Mouse (Mus musculus) adrenal gland, adult (tissue): Measurements from ENCODE around the gene Nos1ap.
A peak's percentile ranks its signal among the peaks of the same experiment; 100 is the strongest.

Experiments used
- DNase-seq, 2 experiments: peaks; one replicate each; pipeline ENCODE4 v3.0.0; 2022 to 2023; ENCODE audit warnings: low spot score in 1 of 2; ENCODE audit not compliant: inconsistent age in 2 of 2

Nos1ap gene

DNA sequence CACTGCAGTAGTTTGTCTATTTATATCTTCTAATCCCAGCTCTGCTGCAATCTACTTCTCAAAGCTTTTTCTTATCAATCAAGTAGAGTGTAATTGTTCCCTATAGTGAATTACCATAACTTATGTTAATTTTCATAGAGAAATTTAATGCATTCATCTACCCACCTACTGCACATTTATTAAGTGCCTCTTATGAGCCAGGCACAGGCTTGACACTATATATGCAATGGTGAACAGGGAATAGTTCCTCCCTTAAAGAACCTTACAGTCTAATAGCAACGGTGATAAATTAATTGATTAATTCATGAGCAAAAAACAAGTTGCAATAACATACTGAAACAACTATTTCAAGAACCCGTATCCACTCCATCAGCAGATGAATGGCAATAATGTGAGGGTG, 215.9 kb downstream of the Nos1ap start:
- DNase-seq = no peak

DNA sequence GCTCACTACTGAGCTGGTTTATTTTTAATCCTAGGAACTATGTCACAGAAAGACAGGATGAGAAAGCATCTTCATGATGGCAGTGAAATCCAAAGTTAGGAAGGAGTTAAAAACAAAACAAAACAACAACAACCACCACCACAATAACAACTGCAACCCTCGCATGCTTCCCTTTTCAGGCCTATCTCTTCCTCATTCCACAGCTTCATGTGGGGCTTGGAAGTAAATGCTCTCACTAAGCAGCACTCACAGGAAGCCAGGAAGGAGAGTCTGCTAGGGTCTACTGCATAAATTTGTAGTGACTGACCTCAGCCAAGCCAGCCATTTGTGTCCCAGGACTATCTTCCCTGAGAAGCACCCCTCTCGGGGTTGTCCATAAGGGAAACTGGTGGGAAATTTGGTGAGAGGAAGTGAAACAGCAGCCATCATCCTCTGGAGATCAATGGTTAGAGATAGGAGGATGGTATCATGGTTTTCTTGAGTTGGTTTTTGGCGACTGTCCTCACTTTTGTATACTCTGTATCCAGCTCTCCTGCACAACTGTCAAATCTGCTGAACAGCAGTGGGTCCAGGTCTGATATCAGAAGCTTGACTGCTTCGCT, 218.4 kb downstream of the Nos1ap start:
- DNase-seq = no peak

DNA sequence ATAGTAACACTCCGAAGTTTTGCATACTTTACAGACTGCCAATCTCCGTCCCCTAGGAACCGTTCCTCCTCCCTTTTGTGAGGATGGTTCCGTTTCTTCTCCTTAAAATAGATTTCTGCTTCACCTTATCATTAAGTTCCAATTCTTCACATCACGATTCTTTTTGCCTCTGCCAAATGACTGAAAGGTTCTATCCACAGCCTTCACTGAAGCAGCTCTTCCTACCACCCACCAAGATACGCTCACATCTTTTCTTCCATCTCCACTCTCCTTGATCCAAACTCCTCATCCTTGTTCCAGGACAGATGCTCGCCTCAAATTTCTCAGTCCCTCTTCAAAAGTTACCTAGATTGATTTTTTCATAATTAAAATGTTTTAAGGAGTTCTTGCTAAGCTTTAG, 220.8 kb downstream of the Nos1ap start:
- no peak for DNase-seq

DNA sequence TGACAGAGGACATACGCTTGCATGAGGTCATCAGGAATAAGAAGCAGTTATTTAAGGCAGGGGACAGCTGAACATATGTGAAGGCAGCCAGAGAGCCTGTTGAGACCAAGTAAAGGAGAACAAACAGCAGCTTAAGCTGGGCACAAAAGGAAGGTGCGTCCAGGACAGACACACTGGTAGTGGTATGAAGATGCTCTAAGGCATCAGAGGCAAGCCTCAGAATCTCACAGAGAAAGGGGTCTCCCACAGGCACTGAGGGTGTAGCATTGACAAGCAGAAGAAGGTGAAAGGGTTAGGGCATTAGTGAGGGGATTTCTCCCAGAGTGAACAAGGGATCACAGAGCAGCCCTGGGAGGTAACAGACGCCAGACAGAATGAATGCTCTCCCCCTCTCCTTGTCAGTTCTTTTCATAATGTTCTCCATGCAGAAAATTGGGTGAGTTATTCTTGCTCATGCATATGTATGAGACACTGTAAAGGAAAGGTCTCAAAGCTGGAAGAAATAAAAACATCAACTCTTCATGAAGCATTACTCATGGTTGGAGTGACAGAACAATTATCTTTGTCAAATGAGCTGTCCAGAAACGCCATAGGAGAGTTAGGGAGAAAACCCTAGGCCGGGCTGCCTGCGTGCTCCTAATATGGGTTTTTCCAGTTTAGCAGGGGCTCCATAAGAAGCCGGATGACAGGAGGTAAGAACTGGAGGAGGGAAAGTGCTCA, 222.5 kb downstream of the Nos1ap start:
- no peak for DNase-seq

DNA sequence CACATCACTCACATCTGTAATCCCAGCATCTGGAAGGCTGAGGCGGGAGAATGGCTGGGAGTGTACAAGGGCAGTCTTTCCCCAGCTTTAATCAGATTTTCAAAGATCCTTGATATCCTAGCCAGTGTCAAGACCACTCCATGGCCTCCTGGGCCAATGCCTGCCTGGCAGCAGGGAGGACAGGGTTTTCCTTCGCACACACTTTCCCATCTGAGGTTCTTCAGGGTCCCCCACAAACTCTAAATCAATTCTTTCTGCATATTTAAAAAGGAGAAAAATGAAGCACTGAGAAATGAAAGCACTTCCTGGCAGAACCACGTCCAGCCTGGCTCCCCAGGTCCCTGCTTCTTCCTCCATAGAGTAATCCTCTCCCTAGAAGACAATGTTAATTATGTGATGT, 225.9 kb downstream of the Nos1ap start:
- no peak for DNase-seq

DNA sequence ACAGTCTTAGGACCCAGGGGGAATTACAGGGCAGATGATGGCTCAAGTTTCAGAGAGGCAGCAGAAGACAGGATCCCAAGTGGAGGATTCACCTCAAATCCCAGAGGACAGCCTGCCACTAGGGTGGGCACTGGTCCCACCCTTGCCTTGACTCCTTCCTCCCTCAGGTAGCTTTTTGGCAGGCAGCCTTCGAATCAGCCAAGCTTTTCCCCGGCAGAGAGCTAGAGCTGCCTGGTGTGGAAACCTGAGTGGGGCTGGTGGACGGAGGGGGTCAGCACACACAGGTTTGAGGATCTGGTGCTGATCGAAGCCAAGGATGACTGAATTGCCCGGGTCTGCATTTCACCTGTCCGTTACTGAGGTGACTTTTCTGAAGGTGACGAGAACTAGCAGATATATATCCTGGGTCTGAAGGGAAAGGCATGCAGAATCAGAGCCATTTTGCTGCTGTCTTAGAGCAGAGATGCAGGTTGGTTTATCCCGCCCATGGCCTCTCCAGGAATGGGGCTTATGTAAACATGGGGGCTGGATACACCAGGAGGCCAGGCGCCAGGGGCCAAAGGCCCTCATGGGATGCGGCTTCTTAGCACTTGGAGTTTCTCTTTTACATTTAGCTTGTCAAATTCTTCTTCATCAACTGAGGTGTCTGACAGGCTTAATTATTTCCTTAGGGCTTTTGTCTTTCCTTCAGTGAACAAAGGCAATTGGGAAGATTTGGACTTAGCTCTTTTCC, 229.3 kb downstream of the Nos1ap start:
- no peak for DNase-seq

DNA sequence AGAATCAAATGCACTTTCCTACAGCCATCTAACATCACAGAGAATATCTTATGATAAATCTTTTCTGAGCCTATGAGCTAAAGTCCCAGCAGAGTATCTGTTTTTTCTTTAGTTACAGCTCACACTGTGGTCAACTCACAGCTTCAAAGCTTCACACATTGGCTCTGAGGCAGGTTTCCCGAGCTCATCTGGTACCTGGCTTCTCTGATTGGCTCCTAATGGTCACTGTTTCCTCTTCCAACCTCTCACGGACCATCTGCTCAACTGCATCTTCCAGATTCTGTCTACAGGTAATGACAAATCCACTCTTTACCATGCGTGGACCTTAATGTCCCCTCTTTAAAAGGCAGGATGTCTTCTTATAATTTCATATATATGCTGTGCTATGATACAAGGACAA, 236.3 kb downstream of the Nos1ap start:
- no peak for DNase-seq

DNA sequence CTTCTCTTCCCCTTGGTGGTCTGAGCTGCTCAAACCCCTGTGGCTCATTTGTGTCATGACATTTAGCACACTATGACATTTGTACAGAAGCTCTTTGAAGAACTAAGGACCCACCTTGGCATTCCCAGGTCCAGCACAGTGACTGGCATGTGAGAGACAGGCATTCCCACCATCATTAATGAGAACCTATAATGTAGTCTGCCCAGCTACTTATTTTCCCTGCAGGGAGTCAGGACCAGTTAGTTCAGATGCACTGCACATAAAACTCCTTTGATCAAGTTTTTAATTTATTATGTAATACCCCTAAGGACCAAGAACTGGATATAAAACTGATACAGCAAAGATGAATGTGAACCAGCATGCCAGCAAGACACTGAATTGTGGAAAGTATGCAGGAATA, 238.6 kb downstream of the Nos1ap start:
- DNase-seq = no peak

DNA sequence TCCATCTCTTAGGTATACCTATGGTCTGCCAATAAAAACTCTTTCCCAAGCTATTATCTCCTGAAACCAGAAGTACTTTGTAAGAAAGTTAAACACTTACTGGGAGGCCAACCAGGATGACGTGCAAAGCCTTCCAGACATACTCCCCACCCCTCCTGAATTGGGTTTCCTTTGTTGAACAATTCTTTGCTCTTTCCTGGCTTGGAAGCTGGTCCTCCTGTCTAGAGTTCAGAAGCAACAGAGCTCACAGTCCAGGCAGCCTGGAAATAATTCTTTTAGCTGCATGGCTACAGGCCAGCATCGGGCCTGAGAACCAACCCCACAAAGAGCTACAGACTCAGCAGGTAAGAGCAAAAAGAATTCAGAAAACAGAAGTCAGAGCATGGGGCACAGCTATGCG, 243.4 kb downstream of the Nos1ap start:
- no peak for DNase-seq

DNA sequence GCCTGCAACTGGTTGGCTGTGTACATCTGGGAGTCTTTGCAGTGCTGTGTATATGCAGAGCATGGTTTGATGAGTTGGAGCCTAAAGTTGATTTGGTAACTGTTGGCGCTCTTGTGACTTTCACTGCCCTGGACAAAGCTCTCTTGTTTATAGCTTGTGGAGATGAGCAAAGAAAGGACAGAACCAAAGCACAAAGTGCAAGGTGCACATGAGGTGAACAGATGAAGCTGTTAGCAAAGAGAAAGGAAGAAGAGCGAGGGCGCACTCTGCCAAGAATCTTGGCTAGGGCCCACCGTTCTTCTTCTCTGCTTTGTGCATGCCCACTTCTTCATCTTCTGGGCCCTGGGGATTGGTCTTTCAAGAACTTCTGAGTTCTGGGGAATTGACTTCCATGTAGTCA, 245.8 kb downstream of the Nos1ap start:
- no peak for DNase-seq

DNA sequence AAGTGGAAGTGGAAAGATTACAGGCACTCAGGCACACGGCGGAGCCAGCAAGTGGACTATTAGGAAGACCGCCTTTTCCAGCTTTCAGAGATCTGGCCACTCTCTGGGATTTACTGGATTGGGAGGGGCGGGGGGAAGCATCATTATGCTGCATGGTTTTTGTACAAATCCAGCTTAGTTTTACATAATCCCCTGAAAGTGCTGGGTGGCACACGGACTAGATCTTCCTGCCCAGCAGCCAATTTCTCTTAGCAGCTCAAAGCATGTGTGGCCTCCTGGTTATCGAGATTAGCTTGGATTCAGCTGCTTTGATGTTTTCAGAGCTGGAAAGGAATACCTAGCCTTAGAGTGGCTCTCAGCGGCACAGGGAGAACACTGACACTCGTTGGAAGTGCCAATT, 246.6 kb downstream of the Nos1ap start:
- DNase-seq = no peak

DNA sequence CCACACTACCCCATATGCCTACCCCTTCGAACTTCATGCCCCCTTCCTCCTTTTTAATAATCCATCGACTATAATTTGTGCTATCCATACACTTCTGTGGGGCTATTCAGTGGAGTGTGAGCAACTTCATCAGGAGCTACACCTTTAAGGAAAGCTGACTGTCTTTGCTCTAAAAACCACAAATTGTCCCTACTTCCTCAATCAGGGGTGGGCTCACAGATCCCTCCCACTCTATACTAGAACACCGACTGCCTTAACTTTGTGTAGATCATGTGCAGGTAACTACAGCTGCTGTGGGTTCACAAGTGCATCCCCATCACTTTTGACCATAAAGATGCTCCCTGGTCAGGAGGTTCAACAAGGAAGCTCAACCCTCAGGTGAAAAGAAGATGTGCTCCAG, 249.7 kb downstream of the Nos1ap start:
- no peak for DNase-seq

DNA sequence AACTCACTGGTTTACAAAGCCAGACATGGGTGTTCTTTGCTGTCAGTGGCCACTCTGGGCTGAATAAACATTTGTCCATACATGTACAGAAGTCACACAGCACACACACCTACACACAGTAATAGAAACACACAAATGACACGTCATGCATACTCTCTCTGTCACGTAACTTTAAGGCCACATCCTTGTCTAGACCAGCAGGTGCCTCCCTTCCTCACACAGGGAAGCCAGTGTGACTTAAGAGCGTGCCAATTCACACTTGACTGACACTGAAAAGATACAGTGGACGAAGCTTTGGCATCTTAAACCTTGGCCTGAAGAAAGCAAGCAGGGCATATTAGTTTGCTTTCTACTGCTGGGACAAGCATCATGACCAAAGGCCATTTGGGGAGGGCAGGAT, 256.9 kb downstream of the Nos1ap start:
- DNase-seq = no peak

DNA sequence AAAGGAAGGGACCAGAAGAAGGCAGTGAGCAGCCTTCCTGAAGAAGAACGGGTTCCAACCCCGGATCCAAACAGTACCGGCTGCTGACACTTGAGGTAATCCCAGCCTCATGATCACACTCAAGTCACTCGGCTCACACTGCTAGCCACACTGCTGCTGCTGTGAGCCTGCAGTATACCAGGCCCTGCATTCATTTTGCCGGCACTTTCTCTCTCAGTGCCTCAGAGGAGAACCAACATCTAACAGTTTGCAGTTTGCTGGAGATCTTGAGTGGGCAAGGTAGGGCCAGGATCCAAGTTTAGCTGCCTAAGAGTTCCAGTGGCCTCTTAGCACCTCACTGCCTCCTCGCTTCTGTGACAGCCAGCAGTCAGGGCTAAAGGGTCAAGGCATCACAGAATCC, 257.7 kb downstream of the Nos1ap start:
- DNase-seq = no peak

DNA sequence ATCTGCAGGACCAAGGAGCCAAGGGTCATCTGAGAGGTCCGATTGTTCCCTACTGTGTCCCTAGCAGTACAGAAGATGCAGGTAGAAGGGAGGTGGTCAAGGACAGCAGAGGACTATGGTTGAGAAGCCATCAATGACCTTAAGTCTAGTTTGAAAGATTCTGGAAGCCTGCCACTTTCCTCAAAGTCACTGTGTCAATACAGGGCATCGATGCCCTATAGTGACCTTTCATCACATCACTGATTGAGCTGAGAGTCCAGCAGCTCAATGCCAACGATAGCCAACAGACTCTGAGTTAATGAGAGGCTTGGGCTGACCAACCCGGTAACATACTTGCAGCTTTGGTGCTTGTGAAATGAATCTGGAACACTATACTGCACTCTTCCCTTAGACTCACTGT, 264.4 kb downstream of the Nos1ap start:
- DNase-seq = no peak

DNA sequence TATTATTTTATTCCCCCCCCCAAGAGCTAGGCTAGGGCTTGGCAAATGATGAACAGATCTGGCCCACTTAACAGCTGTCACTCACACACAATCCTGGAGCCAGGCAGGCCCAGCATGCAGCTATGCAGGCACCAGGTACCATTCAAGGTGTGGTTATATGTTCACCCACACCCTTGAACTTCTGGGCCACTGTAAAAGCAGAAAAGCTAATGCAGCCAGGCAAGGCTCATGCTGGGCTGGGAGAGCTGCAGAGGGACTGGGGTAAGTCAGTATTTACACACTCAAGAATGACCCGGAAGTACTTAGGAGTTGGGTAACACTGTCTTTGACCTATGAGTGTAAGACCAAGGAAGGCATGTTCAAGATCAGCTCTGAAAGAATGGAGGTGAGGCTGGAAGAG, 265.3 kb downstream of the Nos1ap start:
- no peak for DNase-seq

DNA sequence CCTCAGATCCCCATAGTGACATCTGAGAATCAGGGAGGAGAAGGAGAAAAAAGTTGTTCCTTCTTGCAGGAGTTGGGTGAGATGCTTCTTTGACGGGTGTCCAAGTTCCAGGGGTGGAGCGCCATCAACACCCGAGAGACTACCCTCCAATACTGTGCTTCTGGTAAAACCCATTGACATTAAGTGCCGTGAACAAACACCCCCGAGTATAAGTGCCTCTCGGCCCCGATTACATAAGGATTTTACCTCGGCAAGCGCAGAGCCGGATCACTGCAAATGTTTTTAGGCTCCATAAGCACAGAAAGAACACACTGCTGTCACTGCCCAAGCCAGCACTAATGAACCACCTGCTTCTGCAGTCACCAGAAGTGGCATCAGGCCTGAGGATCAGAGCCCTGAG, 266.7 kb downstream of the Nos1ap start:
- no peak for DNase-seq

DNA sequence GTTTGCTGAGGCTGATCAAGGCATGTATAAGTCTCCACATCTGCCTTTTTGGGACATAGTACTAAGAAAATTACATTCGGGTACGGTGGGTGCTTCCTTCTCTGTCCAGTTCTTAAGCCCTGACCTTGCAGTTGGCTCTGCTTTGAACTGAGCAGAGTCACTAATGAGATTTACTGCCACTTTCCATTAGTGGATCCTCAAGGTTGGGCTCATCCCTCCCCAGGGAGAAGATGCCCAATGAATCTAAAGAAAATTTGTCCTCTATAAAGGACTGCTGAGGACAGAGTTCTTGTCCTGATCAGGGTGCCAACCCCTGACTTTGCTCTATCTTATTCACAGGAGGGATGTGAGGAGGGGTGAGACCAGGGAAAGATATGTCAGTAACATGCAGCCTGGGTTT, 267.6 kb downstream of the Nos1ap start:
- DNase-seq = peak; percentile 52 to 77

DNA sequence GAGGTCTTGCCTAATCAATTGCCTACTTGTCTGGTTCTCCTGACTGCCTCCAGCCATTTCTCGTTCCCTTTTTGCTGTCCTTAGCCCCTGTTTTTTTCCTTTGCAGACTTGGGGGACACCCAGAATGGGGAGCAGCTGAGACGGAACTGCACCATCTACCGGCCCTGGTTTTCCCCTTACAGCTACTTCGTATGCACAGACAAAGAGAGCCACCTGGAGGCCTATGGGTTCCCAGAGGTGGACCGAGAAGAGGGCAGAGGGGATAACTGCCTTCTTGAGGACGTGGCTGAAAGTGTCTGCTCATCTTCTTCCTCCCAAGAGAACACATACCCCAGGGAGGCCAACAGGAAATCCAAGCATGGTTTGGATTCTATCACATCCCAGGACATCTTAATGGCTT, 278.2 kb downstream of the Nos1ap start:
- DNase-seq = no peak

DNA sequence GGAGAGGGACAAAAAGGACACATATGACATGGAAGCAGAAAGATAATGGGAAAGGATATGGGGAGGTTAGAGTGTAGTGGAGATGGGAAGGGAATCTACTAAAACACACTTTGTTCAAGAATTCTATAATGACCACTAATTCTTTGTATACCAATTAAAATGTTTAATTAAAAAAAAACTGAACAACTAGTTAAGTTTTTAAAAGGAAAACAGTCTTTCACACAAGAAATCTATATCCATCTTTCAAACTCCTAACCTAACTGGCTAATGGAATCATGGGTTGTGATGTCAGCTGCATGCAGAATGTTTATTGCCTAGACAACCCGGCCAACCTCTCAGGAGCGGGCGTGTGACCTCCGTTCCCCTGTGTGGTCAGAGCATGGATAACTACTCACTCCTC, 281.2 kb downstream of the Nos1ap start, which contains the start of gene Spata46:
Gene Spata46 (plus strand): TSS at position 301 of the 400 bp plus-strand sequence.
- DNase-seq = no peak

DNA sequence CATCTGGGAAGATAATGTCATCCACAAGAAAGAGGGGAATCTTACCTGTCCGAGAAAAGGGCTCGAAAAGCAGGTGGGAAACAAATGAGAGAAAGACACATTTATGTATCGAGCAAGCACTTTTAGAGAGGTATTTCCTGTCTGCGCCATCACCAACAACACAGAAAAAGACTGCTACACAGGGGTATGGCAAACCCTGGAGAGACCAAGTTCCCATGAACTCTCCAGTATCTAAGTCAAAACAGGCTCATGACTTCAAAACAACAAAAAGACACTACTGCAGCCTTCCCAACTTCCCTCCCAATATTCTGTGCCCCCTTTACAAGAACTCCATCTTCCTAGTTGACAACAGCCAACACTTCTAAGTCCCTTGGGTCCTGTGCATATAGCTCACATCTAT, 283.4 kb downstream of the Nos1ap start, which contains the start of gene Gm7694:
Gene Gm7694 (minus strand): TSS at position 101 of the 400 bp plus-strand sequence.
- no peak for DNase-seq

DNA sequence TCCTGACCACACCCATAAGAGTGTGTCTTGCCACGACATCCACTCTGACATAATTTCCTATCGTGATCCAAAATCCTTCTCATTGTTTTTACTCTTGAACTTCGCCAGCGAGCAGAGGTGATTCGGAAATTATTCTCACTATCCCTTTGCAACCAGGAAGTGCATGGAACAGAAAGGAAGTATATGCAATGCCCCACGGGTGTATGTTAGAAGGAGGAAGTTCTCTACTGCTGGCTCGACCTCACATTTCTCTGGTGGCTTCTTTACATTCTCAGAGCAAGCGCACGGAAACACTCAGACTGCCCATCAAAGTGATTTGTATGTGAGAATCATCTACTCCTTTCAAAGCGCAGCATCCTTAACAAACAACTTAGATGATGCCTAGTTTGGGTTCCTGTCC, 284.7 kb downstream of the Nos1ap start:
- DNase-seq = no peak
